Mouse (Mus musculus) heart, embryonic 15.5 days (tissue): ENCODE results near the gene Kif3a. TPM values are rescaled to one million over a fixed set of nuclear protein-coding genes. Genes with fewer than 3 reads are reported as not detected.

Experiments
- ATAC-seq: fragments of 200-750 bp; cut with Nextera tagmentation; replicated peaks from 2 replicates; pipeline ENCODE4 v1.8.0; 2017; ENCODE audit warnings: low read depth, moderate TSS enrichment; ENCODE audit not compliant: insufficient number of reproducible peaks, insufficient read depth, low FRiP score
- H3K27ac ChIP-seq: fragments of 300-500 bp; sonication (generic); 2 replicates; pipeline ENCODE4 v1.5.1; 2015; ENCODE audit warnings: mild to moderate bottlenecking, inconsistent platforms
- H3K27me3 ChIP-seq: fragments of 300-500 bp; sonication (generic); 2 replicates; pipeline ENCODE4 v1.6.1; 2015; ENCODE audit warnings: inconsistent platforms
- H3K36me3 ChIP-seq: fragments of 300-500 bp; sonication (generic); 2 replicates; pipeline ENCODE4 v1.6.1; 2015; ENCODE audit warnings: mild to moderate bottlenecking, inconsistent platforms
- H3K4me1 ChIP-seq: fragments of 300-500 bp; sonication (generic); replicated peaks from 2 replicates; pipeline ENCODE4 v1.6.1; 2015; ENCODE audit warnings: inconsistent platforms
- H3K4me2 ChIP-seq: fragments of 300-500 bp; sonication (generic); 2 replicates; pipeline ENCODE4 v1.6.1; 2015; ENCODE audit warnings: inconsistent platforms, mild to moderate bottlenecking, moderate library complexity
- H3K4me3 ChIP-seq: fragments of 300-500 bp; sonication (generic); 2 replicates; pipeline ENCODE4 v1.5.1; 2015; ENCODE audit warnings: mild to moderate bottlenecking, inconsistent platforms
- H3K9ac ChIP-seq: fragments of 300-500 bp; sonication (generic); 2 replicates; pipeline ENCODE4 v1.6.1; 2015; ENCODE audit warnings: mild to moderate bottlenecking, inconsistent platforms
- H3K9me3 ChIP-seq: fragments of 300-500 bp; sonication (generic); replicated peaks from 2 replicates; pipeline ENCODE4 v1.6.1; 2016; ENCODE audit warnings: inconsistent platforms
- WGBS: fragments of 180-500 bp; shearing (Covaris S2); methylation state at CpG from one replicate; pipeline ENCODE4 v1.1.7; 2015; ENCODE audit warnings: mixed read lengths; 5-methylcytosine and 5-hydroxymethylcytosine counted together
- polyA plus RNA-seq: library from polyadenylated mRNA; unstranded; fragments of >200 nt; fragmentation: Nextera tagmentation; extraction: Ambion mirVana; gene quantifications from 2 replicates; pipeline ENCODE4 v1.2.1, GENCODE M21; 2015

The Kif3a gene
- polyA plus RNA-seq, 1 experiment from 2014 or later: 43.5 TPM

- H3K4me1 ChIP-seq: no peaks in the 10 kb centered on the region
- no peak overlapping the region for H3K4me2 ChIP-seq
- WGBS: 69% methylated on average over 4 of the region's 4 CpGs
- H3K27me3 ChIP-seq: no peaks in the 10 kb centered on the region
- no peaks in the 10 kb centered on the region for H3K9me3 ChIP-seq
- H3K4me3 ChIP-seq: no peak overlapping the region
- no peaks in the 10 kb centered on the region for H3K36me3 ChIP-seq
- no peak for ATAC-seq
- H3K9ac ChIP-seq: no peak overlapping the region
- no peak overlapping the region for H3K27ac ChIP-seq
Observed at GRCm38 (mm10) chr11:53617562-53618109, 50.5 kb downstream of the Kif3a start.

- Histone ChIP-seq H3K27ac (no peak within 1 kb of the TSS), H3K9ac (no peak within 1 kb of the TSS), H3K4me3 (no peak within 1 kb of the TSS), H3K4me2 (no peak within 1 kb of the TSS), H3K9me3 (no peaks in the 10 kb centered on the region), H3K4me1 (no peaks in the 10 kb centered on the region), H3K27me3 (no peaks in the 10 kb centered on the region), H3K36me3 (no peaks in the 10 kb centered on the region)
- WGBS: 53% methylated on average over 7 of the region's 7 CpGs
- ATAC-seq: no peak
Observed at GRCm38 (mm10) chr11:53618619-53619198, 51.5 kb downstream of the Kif3a start, which contains the start of gene Il4. Gene Il4 (minus strand): TSS chr11:53618669.

GRCm38 (mm10) chr11:53619428-53619827 is 52.2 kb downstream of the Kif3a start:
- Histone ChIP-seq H3K4me1 (no peaks in the 10 kb centered on the region), H3K36me3 (no peaks in the 10 kb centered on the region), H3K4me2 (no peak overlapping the region), H3K9ac (no peak overlapping the region), H3K9me3 (no peaks in the 10 kb centered on the region), H3K27me3 (no peaks in the 10 kb centered on the region), H3K4me3 (no peak overlapping the region), H3K27ac (no peak overlapping the region)
- no peak for ATAC-seq
- WGBS: 66% methylated on average over 6 of the region's 6 CpGs

- Histone ChIP-seq H3K9ac (no peak overlapping the region), H3K4me3 (no peak overlapping the region), H3K27me3 (no peaks in the 10 kb centered on the region), H3K4me1 (no peaks in the 10 kb centered on the region), H3K27ac (no peak overlapping the region), H3K36me3 (no peaks in the 10 kb centered on the region), H3K4me2 (no peak overlapping the region), H3K9me3 (no peaks in the 10 kb centered on the region)
- 79% methylated on average over 4 of the region's 4 CpGs for WGBS
- ATAC-seq: no peak
Observed at GRCm38 (mm10) chr11:53620094-53620493, 52.9 kb downstream of the Kif3a start.

GRCm38 (mm10) chr11:53621582-53622439 is 54.6 kb downstream of the Kif3a start:
- Histone ChIP-seq H3K27ac (no peak overlapping the region), H3K9ac (no peak overlapping the region), H3K36me3 (no peaks in the 10 kb centered on the region), H3K4me2 (no peak overlapping the region), H3K4me3 (no peak overlapping the region), H3K4me1 (0 out of 2 replicates have a peak, but pooled peaks cover 3% of the 10 kb centered on the region), H3K27me3 (no peaks in the 10 kb centered on the region), H3K9me3 (no peaks in the 10 kb centered on the region)
- no peak for ATAC-seq
- 71% methylated on average over 11 of the region's 11 CpGs for WGBS

GRCm38 (mm10) chr11:53622440-53622806 is 55.2 kb downstream of the Kif3a start:
- 63% methylated on average over 6 of the region's 6 CpGs for WGBS

GRCm38 (mm10) chr11:53623573-53623972 is 56.4 kb downstream of the Kif3a start:
- no peak for ATAC-seq

More at GRCm38 (mm10) chr11:53622440-53622806, 55.2 kb downstream of the Kif3a start:
- no peaks in the 10 kb centered on the region for H3K9me3 ChIP-seq
- H3K27me3 ChIP-seq: no peaks in the 10 kb centered on the region
- ATAC-seq: no peak
- H3K4me1 ChIP-seq: 0 out of 2 replicates have a peak, but pooled peaks cover 5% of the 10 kb centered on the region
- no peak overlapping the region for H3K27ac ChIP-seq
- H3K4me3 ChIP-seq: no peak overlapping the region
- no peak overlapping the region for H3K9ac ChIP-seq
- no peak overlapping the region for H3K4me2 ChIP-seq
- H3K36me3 ChIP-seq: no peaks in the 10 kb centered on the region

GRCm38 (mm10) chr11:53624124-53624523 is 56.9 kb downstream of the Kif3a start:
- H3K4me3 ChIP-seq: no peak overlapping the region
- no peak overlapping the region for H3K27ac ChIP-seq
- no peak overlapping the region for H3K4me2 ChIP-seq
- WGBS: 89% methylated on average over 2 of the region's 2 CpGs
- no peaks in the 10 kb centered on the region for H3K36me3 ChIP-seq
- no peaks in the 10 kb centered on the region for H3K27me3 ChIP-seq
- no peaks in the 10 kb centered on the region for H3K9me3 ChIP-seq
- no peak for ATAC-seq
- 0 out of 2 replicates have a peak, but pooled peaks cover 5% of the 10 kb centered on the region for H3K4me1 ChIP-seq
- no peak overlapping the region for H3K9ac ChIP-seq

More at GRCm38 (mm10) chr11:53623573-53623972, 56.4 kb downstream of the Kif3a start:
- Histone ChIP-seq H3K9me3 (no peaks in the 10 kb centered on the region), H3K27ac (no peak overlapping the region), H3K4me1 (0 out of 2 replicates have a peak, but pooled peaks cover 5% of the 10 kb centered on the region), H3K4me2 (no peak overlapping the region), H3K27me3 (no peaks in the 10 kb centered on the region), H3K9ac (no peak overlapping the region), H3K36me3 (no peaks in the 10 kb centered on the region), H3K4me3 (no peak overlapping the region)
- WGBS: 75% methylated on average over 9 of the region's 9 CpGs

GRCm38 (mm10) chr11:53626802-53627373 is 59.7 kb downstream of the Kif3a start:
- H3K36me3 ChIP-seq: no peaks in the 10 kb centered on the region
- H3K4me1 ChIP-seq: 0 out of 2 replicates have a peak, but pooled peaks cover 5% of the 10 kb centered on the region
- no peak overlapping the region for H3K9ac ChIP-seq
- no peak for ATAC-seq
- H3K4me3 ChIP-seq: no peak overlapping the region
- H3K4me2 ChIP-seq: no peak overlapping the region
- H3K27ac ChIP-seq: no peak overlapping the region
- no peaks in the 10 kb centered on the region for H3K9me3 ChIP-seq
- 56% methylated on average over 17 of the region's 17 CpGs for WGBS
- no peaks in the 10 kb centered on the region for H3K27me3 ChIP-seq

- no peak overlapping the region for H3K27ac ChIP-seq
- H3K4me2 ChIP-seq: no peak overlapping the region
- 0 out of 2 replicates have a peak, but pooled peaks cover 5% of the 10 kb centered on the region for H3K4me1 ChIP-seq
- ATAC-seq: no peak
- H3K9ac ChIP-seq: no peak overlapping the region
- 5% methylated on average over 1 of the region's 1 CpGs for WGBS
- H3K36me3 ChIP-seq: no peaks in the 10 kb centered on the region
- no peaks in the 10 kb centered on the region for H3K9me3 ChIP-seq
- H3K27me3 ChIP-seq: no peaks in the 10 kb centered on the region
- no peak overlapping the region for H3K4me3 ChIP-seq
Observed at GRCm38 (mm10) chr11:53627859-53628258, 60.7 kb downstream of the Kif3a start.

- no peak overlapping the region for H3K27ac ChIP-seq
- H3K36me3 ChIP-seq: no peaks in the 10 kb centered on the region
- no peak for ATAC-seq
- peaks cover 13% of the 10 kb centered on the region for H3K4me1 ChIP-seq
- 70% methylated on average over 14 of the region's 14 CpGs for WGBS
- no peak overlapping the region for H3K4me2 ChIP-seq
- H3K9ac ChIP-seq: no peak overlapping the region
- H3K27me3 ChIP-seq: peaks cover 17% of the 10 kb centered on the region
- H3K9me3 ChIP-seq: no peaks in the 10 kb centered on the region
- no peak overlapping the region for H3K4me3 ChIP-seq
Observed at GRCm38 (mm10) chr11:53632122-53632733, 65.0 kb downstream of the Kif3a start.
